Mouse (Mus musculus): ENCODE measurements around the gene Etfrf1.
A peak's percentile ranks its signal among the peaks of the same experiment; 100 is the strongest.

Etfrf1 gene

DNA sequence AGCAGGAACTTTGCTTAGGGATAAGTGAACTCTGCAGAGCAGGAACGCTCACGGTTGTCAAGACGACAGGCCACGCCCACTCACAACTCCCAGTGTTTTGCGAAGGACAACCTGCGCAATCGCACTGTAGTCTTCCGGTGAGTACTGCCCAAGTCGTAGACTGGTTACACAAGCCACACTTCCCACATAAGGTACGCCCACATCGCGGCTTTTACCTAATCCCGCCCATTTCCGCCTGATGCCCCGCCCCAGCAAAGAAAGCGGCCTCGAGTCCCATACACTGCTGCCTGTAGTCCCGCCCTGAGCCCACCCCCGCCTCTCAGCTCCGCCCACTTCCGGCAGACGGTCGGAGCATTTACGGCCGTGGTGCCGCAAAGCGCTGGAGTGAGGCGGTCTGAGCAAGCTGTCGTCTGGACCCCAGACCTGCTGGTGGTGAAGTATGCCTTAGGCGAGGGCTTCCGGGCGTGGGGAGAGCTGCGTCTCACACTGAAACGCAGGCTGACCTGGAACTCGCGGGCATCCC lies at the start of gene Etfrf1, which contains the start of gene Casc1:
Gene Etfrf1, plus strand, starts transcription at position 319 of the 523 bp plus-strand sequence.
Gene Casc1, minus strand, starts transcription at position 190 of the 523 bp plus-strand sequence.
- peak; percentile 99 for DNase-seq (ENCODE audit: low spot score)

DNA sequence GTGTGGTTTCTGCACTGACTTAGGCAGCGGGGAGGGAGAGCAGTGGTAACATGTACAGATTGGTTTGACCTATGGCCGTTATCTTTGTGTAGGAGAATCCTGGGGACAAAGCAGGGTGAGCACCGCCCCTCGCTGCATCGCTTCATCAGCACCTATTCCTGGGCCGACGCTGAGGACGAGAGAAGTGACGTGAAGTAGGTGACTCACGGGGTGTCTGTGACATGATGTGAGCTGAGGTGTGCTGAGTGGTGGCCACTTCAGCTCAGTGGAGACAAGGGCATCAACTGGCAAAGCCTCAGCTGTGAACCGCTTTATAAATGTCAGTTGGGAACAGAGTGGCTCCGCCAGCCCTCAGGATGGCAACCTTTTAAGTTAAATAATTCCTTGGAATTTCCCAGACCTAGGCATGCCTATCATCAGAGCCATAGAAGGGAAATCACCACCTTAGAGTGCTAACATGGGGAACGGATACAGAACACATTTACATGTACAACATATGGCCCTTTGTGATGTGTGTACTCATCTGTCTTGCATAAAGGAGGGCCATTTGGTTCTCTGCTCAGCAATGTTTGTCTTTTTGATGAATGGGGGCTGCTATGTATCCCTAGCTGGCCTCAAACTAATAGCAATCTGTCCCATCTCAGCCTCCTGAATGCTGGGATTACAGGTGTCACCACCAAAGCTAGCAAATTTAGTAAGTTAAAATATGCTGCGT lies 38.9 kb upstream of the Etfrf1 start:
- DNase-seq (ENCODE audit: low spot score): no peak

DNA sequence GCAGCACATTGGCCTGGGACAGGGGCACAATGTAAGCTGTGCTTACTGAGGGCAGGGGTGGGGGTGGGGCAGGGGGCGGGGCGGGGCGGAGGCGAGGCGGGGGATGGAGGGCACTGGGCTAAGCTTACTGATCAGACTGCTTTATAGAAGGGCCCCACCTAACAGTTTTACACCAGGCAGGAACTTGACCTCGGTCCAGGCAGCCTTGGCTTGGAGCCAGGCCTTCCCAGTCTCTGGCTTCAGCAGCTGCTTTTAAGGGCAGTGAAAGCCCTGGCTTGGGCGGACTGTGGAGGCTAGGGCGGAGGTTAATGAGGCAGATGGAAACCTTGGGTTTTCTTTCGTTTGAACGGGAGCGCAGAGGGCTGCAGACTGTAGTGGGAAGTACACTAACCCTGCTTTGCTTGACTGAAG lies 37.1 kb upstream of the Etfrf1 start:
- peak; percentile 91 for DNase-seq (ENCODE audit: low spot score)

GRCm38 (mm10) chr6:145175571-145175981 lies 35.4 kb upstream of the Etfrf1 start:
- peak; percentile 73 for DNase-seq (ENCODE audit: low spot score)

GRCm38 (mm10) chr6:145176474-145176873 lies 34.5 kb upstream of the Etfrf1 start:
- peak; percentile 37 for DNase-seq (ENCODE audit: low spot score)

GRCm38 (mm10) chr6:145179665-145180064 lies 31.3 kb upstream of the Etfrf1 start:
- peak; percentile 86 for DNase-seq (ENCODE audit: low spot score)

- DNase-seq (ENCODE audit: low spot score): peak; percentile 67
Observed at GRCm38 (mm10) chr6:145182044-145182443, 28.9 kb upstream of the Etfrf1 start.

DNA sequence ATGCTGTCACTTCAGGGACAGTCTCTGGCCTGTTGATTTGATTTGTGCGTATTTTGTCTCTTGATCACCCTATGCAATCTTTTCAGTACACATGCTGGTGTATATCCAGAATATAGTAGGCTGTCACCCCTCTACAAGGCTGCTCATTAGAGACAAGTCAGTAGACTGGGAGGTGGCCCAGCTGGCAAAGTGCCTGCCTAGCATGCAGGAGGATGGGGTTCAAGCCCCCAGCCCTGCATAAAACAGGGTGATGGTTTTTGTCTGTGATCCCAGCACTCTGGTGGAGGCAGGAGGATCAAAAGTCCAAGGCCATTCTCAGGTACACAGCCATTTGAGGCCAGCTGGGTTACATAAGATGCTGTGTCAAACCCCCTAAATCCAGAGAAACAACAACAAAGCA lies 24.8 kb upstream of the Etfrf1 start:
- DNase-seq (ENCODE audit: low spot score): no peak

DNA sequence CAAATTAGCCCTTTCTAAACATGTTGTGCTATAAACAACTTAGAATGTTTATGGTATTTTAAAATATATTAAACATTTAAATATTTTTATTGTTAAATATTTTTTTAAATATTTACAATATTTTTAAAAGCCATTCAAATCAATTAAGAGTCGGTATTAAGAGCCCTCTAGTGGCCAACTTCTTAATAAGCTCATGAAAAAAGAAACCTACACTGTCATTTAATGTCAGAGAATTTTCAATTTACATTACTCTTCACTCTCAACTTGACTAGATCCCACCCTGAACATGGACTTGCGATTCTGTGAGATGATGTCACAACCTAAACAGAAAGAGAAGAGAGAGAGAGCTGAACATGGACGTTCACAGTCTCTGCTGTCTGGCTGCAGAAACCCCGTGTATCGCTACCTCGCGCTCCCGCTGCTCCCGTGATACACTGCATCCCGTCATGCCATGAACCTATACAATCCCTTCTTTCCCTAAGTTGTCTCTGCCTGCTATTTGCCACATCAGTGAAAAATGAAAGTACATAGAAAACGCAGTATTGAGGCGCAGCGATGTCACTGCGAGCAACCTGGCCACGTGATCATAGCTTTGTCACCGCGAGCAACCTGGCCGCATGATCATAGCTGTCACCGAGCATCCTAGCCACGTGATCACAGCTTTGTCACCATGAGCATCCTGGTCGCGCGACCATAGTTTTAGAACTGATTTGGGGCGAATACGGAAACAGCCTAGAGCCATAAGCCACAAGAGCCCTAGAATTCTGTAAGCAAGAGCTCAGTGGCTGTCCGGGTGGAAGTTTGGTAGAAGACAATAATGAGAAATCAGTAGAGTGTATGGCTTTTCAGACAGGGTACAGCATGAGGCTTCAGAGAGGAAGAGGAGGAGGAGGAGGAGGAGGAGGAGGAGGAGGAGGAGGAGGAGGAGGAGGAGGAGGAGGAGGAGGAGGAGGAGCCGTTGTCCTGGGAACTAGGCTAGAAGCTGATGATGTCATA lies 23.5 kb upstream of the Etfrf1 start:
- no peak for DNase-seq (ENCODE audit: low spot score)

- no peak for DNase-seq (ENCODE audit: low spot score)
Observed at GRCm38 (mm10) chr6:145193038-145193437, 17.9 kb upstream of the Etfrf1 start.

DNA sequence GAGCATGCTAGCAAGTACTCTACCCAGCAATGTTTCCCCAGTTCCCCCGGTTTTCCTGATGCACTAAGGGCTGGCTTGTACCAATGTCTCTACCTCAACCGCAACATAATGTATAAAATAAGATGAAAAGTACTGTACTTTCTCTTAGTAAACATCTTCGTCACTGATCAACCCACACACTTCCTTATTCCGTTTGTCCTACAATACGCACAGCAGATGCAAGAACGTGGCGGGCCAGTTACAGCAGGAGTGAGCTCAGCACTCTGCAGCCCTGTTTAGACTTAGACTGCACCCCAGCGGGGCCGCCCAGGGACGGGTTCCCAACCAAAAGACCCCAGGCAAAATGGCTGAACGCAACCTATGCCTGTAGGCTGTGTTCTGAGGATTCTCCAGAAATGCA lies 17.5 kb upstream of the Etfrf1 start:
- DNase-seq (ENCODE audit: low spot score): no peak

DNA sequence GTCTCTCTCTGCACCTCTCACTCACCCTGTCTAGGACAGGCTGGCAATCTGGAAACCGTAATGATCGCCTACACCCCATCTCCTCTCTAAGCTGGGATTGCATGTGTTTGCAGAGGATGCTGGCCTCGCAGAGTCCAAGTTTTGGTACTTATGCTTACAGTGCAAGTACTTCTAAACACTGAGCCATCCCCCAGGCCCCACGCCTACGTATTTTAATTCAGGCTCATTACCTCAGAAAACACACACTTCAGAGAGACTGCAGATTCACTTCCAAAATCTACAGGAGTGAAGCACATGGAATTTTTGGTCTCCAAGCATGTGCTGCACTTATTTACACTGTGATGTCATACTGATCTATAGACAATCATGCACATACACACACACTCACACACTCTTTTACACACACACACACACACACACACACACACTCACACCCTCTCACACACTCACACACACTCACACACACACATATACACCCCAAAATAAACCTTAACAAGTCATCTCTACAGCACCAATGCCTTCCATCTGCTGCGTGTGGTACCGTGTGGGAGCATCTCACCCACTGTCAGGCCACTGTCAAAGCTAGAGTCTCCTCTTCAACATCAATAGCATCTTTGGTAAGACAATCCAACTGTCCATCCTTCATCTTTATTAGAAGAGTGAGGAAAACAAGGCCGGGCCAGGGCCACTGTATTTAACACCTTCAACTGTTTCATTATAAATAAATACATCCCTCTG lies 12.8 kb upstream of the Etfrf1 start:
- no peak for DNase-seq (ENCODE audit: low spot score)

DNA sequence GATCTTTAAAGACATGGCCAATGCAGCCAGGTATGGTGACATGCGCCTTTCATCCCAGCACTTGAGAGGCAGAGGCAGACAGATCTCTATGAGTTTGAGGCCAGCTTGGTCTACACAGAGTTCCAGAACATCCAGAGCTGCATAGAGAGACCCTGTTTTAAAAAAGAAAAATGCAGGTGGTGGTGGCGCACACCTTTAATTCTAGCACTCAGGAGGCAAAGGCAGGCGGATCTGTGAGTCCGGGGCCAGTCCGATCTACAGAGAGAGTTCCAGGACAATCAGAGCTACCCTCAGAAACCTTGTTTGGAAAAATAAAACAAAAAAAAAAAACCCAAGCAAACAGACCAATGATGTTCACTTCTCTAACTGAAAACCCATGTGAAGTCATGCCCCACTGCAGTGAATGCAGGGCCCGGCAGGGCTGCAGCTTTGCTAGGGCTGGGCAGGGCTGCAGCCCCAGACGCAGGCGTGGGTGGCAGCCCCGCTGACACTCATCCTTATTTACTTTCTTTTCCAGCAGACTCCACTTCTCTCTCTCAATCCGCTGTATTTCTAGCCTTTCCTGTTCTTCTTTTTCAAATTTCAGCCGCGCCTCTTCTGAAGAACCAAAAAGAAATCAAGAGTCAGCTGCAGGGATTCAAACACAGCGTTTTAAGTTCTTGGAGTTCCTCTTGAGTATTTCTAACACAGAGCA lies 8.4 kb upstream of the Etfrf1 start:
- no peak for DNase-seq (ENCODE audit: low spot score)

DNA sequence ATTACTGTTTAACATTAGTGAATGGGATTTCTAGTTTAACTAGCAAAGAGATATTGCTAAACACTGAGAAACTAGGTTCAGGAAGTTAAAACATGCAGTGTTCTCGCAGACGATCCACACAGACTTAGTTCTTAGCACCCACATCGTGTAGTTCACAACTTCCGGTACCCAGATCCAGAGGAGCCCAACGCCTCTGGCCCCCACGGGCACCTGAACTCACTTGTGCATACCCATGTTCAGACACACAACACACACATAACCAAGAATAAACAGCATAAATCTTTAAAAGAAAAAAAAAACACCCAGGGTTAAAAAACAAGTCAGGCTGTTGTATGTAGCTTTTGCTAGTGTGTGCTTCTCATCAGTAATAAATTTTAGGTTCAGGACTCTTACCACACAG lies 6.5 kb upstream of the Etfrf1 start:
- DNase-seq (ENCODE audit: low spot score): no peak

- DNase-seq (ENCODE audit: low spot score): no peak
Observed at GRCm38 (mm10) chr6:145205142-145205541, 5.8 kb upstream of the Etfrf1 start.

DNA sequence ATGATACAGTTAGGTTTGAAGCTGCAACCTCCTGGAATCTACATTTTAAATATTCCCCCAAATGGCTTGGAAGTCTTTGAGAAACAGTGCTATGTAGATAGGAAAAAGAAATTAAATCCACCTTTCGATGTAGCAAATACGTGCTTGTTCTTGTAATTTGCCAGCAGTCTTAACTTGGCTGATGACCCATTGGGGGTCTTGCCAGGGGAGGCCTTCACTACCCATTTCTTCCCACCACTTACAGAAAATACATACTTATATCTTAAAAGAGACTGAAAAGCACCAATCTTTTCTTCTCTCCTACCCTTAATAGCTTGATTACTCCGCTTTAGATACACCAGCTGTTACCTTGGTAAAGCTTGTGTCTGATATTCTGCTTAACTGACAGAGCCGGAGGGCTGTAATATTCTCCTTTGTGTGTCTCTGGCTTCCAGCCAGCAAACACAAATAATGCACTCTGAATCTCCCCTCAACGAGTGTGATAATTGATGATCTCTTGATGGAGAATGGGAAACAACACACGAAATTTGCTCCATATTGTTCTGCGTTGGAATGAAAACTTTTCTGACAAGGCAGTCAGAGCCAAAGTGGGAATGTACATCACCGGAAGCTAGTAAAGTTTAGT lies 766 bp upstream of the Etfrf1 start:
- DNase-seq (ENCODE audit: low spot score): no peak

- DNase-seq (ENCODE audit: low spot score): no peak
Observed at GRCm38 (mm10) chr6:145211376-145212305, 707 bp downstream of the Etfrf1 start.

DNA sequence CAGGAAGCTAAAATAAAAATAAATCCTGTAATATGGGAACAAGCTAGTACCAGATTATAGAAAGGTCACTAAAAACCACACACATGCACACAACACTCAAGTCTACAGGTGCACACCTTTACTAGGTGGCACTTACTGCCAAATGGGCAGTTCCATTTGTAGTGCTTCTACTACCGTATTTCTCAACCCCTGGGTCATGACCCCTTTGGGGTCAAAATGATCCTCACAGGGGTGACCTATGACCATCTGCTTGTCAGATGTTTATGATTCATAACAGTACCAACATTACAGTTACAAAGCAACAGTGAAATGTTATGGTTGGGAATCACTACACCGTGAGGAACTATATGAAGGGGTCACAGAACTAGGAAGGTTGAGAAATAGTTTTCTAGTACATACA lies 3.0 kb downstream of the Etfrf1 start:
- no peak for DNase-seq (ENCODE audit: low spot score)

DNA sequence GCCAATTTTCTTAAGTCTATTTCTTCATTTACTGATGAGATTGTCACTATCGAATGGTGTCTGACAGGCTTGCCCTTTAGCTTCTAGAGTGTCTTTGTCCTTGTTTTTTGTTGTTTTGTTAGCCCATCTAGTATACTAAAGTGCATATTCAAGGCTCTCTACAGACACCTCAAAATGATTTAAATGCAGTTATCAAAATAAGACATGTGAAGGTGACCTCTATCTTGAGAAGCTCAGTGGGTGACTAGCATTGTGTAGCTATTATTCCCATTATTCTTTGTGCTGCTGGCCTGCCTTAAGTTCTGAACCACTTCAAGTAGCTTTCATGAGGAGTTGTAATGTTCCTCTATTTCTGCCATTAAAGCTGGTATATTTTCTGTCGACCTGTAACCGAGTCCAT lies 4.9 kb downstream of the Etfrf1 start:
- DNase-seq (ENCODE audit: low spot score): no peak

DNA sequence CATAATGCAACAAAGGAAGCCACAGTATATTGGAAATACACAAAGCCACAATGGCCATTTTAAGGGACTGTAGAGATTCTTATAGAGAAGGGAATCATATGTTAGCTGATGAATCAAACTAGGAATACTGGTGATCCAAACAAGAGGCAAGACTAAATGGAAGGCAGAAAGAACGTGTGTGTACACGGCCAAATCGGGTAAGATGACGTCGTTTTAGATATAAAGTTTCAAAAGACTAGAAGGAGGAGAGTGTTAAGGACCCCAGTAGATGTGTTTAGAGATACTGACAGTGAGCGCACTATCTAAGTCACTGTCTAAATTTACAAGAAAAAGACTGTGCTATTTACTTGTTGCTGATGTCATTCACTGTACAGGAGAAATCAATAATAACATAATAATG lies 13.3 kb downstream of the Etfrf1 start:
- no peak for DNase-seq (ENCODE audit: low spot score)
